Mouse (Mus musculus): ENCODE results near the gene Qpctl. TPM values are rescaled to one million over a fixed set of nuclear protein-coding genes. Genes with fewer than 3 reads are reported as not detected.
A peak's percentile ranks its signal among the peaks of the same experiment; 100 is the strongest.

The Qpctl gene
- polyA plus RNA-seq, 1 experiment from 2014 or later = 26.4 TPM

GRCm38 (mm10) chr7:19176516-19176947, 27.4 kb upstream of the Qpctl start:
- peak; percentile 57 for ATAC-seq (replicated peaks)
- Histone ChIP-seq H3K27me3 (replicated peaks) (peaks cover 21% of the 10 kb centered on the region), H3K9me3 (no peaks in the 10 kb centered on the region), H3K9ac (peak overlapping the region; percentile 72), H3K4me2 (peak overlapping the region; percentile 75), H3K36me3 (replicated peaks) (no peaks in the 10 kb centered on the region), H3K4me1 (peaks cover 46% of the 10 kb centered on the region), H3K27ac (peak overlapping the region; percentile 83), H3K4me3 (peak overlapping the region; percentile 74)
- 1% methylated on average over 9 of the region's 21 CpGs for WGBS

- Histone ChIP-seq H3K4me1 (peaks cover 44% of the 10 kb centered on the region), H3K27me3 (replicated peaks) (peaks cover 21% of the 10 kb centered on the region), H3K9ac (peak within 1 kb of the TSS; percentile 72), H3K4me2 (peak within 1 kb of the TSS; percentile 75), H3K27ac (peak within 1 kb of the TSS; percentile 83), H3K4me3 (peak within 1 kb of the TSS; percentile 74), H3K9me3 (no peaks in the 10 kb centered on the region), H3K36me3 (replicated peaks) (no peaks in the 10 kb centered on the region)
- under 1% methylated on average over 30 of the region's 30 CpGs for WGBS
- peak; percentile 96 for ATAC-seq (replicated peaks)
These were observed 26.8 kb upstream of the Qpctl start, which contains the start of gene Eml2 for GRCm38 (mm10) chr7:19175708-19176515. TSS of gene Eml2 (plus strand) at chr7:19176421.

GRCm38 (mm10) chr7:19172874-19173273, 23.8 kb upstream of the Qpctl start:
- WGBS = 2% methylated on average over 17 of the region's 17 CpGs
- no peak for ATAC-seq (replicated peaks)
- peaks cover 35% of the 10 kb centered on the region for H3K4me1 ChIP-seq
- no peak overlapping the region for H3K9ac ChIP-seq
- H3K9me3 ChIP-seq = no peaks in the 10 kb centered on the region
- H3K4me2 ChIP-seq = peak overlapping the region; percentile 45
- 0 out of 2 replicates have a peak, but pooled peaks cover 4% of the 10 kb centered on the region for H3K27me3 ChIP-seq (replicated peaks)
- no peak overlapping the region; the same call in 1 of the 2 replicates for H3K4me3 ChIP-seq
- no peaks in the 10 kb centered on the region for H3K36me3 ChIP-seq (replicated peaks)
- no peak overlapping the region for H3K27ac ChIP-seq

GRCm38 (mm10) chr7:19171831-19172230, 22.7 kb upstream of the Qpctl start:
- ATAC-seq (replicated peaks) = no peak
- no peak overlapping the region for H3K9ac ChIP-seq
- no peak overlapping the region for H3K4me3 ChIP-seq
- H3K4me2 ChIP-seq = no peak overlapping the region
- WGBS = 36% methylated on average over 8 of the region's 8 CpGs
- H3K36me3 ChIP-seq (replicated peaks) = no peaks in the 10 kb centered on the region
- H3K9me3 ChIP-seq = no peaks in the 10 kb centered on the region
- H3K27ac ChIP-seq = peak overlapping the region; percentile 53
- 0 out of 2 replicates have a peak, but pooled peaks cover 4% of the 10 kb centered on the region for H3K27me3 ChIP-seq (replicated peaks)
- H3K4me1 ChIP-seq = peaks cover 25% of the 10 kb centered on the region

GRCm38 (mm10) chr7:19170142-19170541, 21.1 kb upstream of the Qpctl start:
- Histone ChIP-seq H3K27me3 (replicated peaks) (0 out of 2 replicates have a peak, but pooled peaks cover 4% of the 10 kb centered on the region), H3K9ac (no peak overlapping the region), H3K4me1 (peaks cover 29% of the 10 kb centered on the region), H3K9me3 (no peaks in the 10 kb centered on the region), H3K4me3 (no peak overlapping the region), H3K36me3 (replicated peaks) (no peaks in the 10 kb centered on the region), H3K4me2 (no peak overlapping the region), H3K27ac (peak overlapping the region; percentile 63)
- ATAC-seq (replicated peaks) = peak; percentile 20; the same call in 1 of the 2 replicates
- 45% methylated on average over 8 of the region's 8 CpGs for WGBS

GRCm38 (mm10) chr7:19169506-19169905, 20.4 kb upstream of the Qpctl start:
- no peak overlapping the region for H3K4me2 ChIP-seq
- H3K4me1 ChIP-seq = peaks cover 35% of the 10 kb centered on the region
- peaks cover 9% of the 10 kb centered on the region for H3K27me3 ChIP-seq (replicated peaks)
- H3K9me3 ChIP-seq = no peaks in the 10 kb centered on the region
- ATAC-seq (replicated peaks) = no peak
- no peak overlapping the region for H3K9ac ChIP-seq
- no peaks in the 10 kb centered on the region for H3K36me3 ChIP-seq (replicated peaks)
- WGBS = 48% methylated on average over 10 of the region's 10 CpGs
- H3K4me3 ChIP-seq = no peak overlapping the region
- peak overlapping the region; percentile 63 for H3K27ac ChIP-seq

GRCm38 (mm10) chr7:19166990-19167389, 17.9 kb upstream of the Qpctl start:
- Histone ChIP-seq H3K4me2 (no peak overlapping the region), H3K36me3 (replicated peaks) (no peaks in the 10 kb centered on the region), H3K4me3 (no peak overlapping the region), H3K9me3 (no peaks in the 10 kb centered on the region), H3K9ac (no peak overlapping the region), H3K4me1 (peaks cover 35% of the 10 kb centered on the region), H3K27me3 (replicated peaks) (peaks cover 13% of the 10 kb centered on the region), H3K27ac (no peak overlapping the region)
- WGBS = 85% methylated on average over 3 of the region's 3 CpGs
- no peak for ATAC-seq (replicated peaks)

- WGBS = 13% methylated on average over 14 of the region's 14 CpGs
- peaks cover 32% of the 10 kb centered on the region for H3K4me1 ChIP-seq
- peaks cover 15% of the 10 kb centered on the region for H3K27me3 ChIP-seq (replicated peaks)
- peak within 1 kb of the TSS; percentile 38 for H3K4me2 ChIP-seq
- H3K9me3 ChIP-seq = no peaks in the 10 kb centered on the region
- peak within 1 kb of the TSS; percentile 11; the same call in 1 of the 2 replicates for H3K4me3 ChIP-seq
- 0 out of 2 replicates have a peak within 1 kb of the TSS, but pooled peaks have one; percentile 5 for H3K27ac ChIP-seq
- peak; percentile 19; the same call in 1 of the 2 replicates for ATAC-seq (replicated peaks)
- H3K36me3 ChIP-seq (replicated peaks) = no peaks in the 10 kb centered on the region
- no peak within 1 kb of the TSS for H3K9ac ChIP-seq
These were observed 16.7 kb upstream of the Qpctl start, which contains the start of gene Gipr for GRCm38 (mm10) chr7:19165656-19166423. TSS of gene Gipr (minus strand) at chr7:19166127.

- no peak overlapping the region for H3K27ac ChIP-seq
- peak overlapping the region; percentile 38 for H3K4me2 ChIP-seq
- H3K4me1 ChIP-seq = peaks cover 33% of the 10 kb centered on the region
- no peak for ATAC-seq (replicated peaks)
- no peaks in the 10 kb centered on the region for H3K36me3 ChIP-seq (replicated peaks)
- H3K4me3 ChIP-seq = 0 out of 2 replicates have a peak overlapping the region, but pooled peaks have one; percentile 8
- peaks cover 17% of the 10 kb centered on the region for H3K27me3 ChIP-seq (replicated peaks)
- H3K9me3 ChIP-seq = no peaks in the 10 kb centered on the region
- no peak overlapping the region for H3K9ac ChIP-seq
- 3% methylated on average over 13 of the region's 13 CpGs for WGBS
These were observed 15.9 kb upstream of the Qpctl start for GRCm38 (mm10) chr7:19164978-19165377.

- Histone ChIP-seq H3K27me3 (replicated peaks) (peaks cover 24% of the 10 kb centered on the region), H3K9ac (no peak overlapping the region), H3K36me3 (replicated peaks) (no peaks in the 10 kb centered on the region), H3K9me3 (no peaks in the 10 kb centered on the region), H3K27ac (no peak overlapping the region), H3K4me1 (peaks cover 34% of the 10 kb centered on the region), H3K4me3 (no peak overlapping the region), H3K4me2 (peak overlapping the region; percentile 8; the same call in 1 of the 2 replicates)
- 1% methylated on average over 6 of the region's 6 CpGs for WGBS
- ATAC-seq (replicated peaks) = no peak; the same call in 1 of the 2 replicates
These were observed 15.1 kb upstream of the Qpctl start for GRCm38 (mm10) chr7:19164189-19164588.

GRCm38 (mm10) chr7:19163752-19164151, 14.7 kb upstream of the Qpctl start:
- Histone ChIP-seq H3K27ac (no peak overlapping the region), H3K4me1 (peaks cover 34% of the 10 kb centered on the region), H3K9me3 (no peaks in the 10 kb centered on the region), H3K4me2 (peak overlapping the region; percentile 8; the same call in 1 of the 2 replicates), H3K9ac (no peak overlapping the region), H3K4me3 (no peak overlapping the region), H3K27me3 (replicated peaks) (peaks cover 25% of the 10 kb centered on the region), H3K36me3 (replicated peaks) (no peaks in the 10 kb centered on the region)
- no peak for ATAC-seq (replicated peaks)
- 23% methylated on average over 12 of the region's 12 CpGs for WGBS

- Histone ChIP-seq H3K4me3 (no peak overlapping the region), H3K9ac (no peak overlapping the region), H3K4me2 (no peak overlapping the region), H3K9me3 (no peaks in the 10 kb centered on the region), H3K4me1 (peaks cover 34% of the 10 kb centered on the region), H3K27me3 (replicated peaks) (peaks cover 25% of the 10 kb centered on the region), H3K36me3 (replicated peaks) (no peaks in the 10 kb centered on the region), H3K27ac (no peak overlapping the region)
- 88% methylated on average over 7 of the region's 7 CpGs for WGBS
- ATAC-seq (replicated peaks) = no peak
These were observed 13.8 kb upstream of the Qpctl start for GRCm38 (mm10) chr7:19162928-19163327.
